Mouse (Mus musculus): ENCODE data around the gene Akap2.

DNA sequence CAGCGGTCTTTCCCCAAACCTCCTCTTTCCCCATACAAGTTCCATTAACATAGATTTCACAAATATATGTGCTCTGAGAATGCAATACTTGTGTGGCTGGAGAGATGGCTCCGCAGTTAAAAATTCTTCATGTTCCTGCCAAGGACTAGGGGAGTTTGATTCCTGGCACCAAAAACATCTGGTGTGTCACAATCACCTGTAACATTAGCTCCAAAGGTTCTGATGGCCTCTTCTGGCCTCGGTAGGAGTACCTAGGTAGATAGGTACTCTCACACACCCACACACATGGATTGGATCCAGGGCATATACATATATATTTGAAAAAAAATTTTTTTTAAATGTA, 169.4 kb downstream of the Akap2 start:
- no peak for TF ChIP-seq CTCF (IDR thresholded peaks at IDR 0.05; ENCODE audit: low read depth)
- no peak for TF ChIP-seq EP300 (IDR thresholded peaks at IDR 0.05; ENCODE audit: low read depth)

Data from liver, embryonic 14.5 days (tissue).